Mouse (Mus musculus): ENCODE data around the gene Sox13. TPM values are rescaled to one million over a fixed set of nuclear protein-coding genes. Genes with fewer than 3 reads are reported as not detected.

The Sox13 gene
- polyA plus RNA-seq, 1 experiment from 2014 or later = 12.3 TPM

GRCm38 (mm10) chr1:133409786-133410185 lies 14.4 kb downstream of the Sox13 start:
- ATAC-seq = no peak
- TF ChIP-seq CTCF (IDR thresholded peaks at IDR 0.05; ENCODE audit: low read depth) = no peak
- H3K4me2 ChIP-seq (replicated peaks; ENCODE audit: low read depth) = no peak overlapping the region
- H3K27ac ChIP-seq (ENCODE audit: low read depth, low read length) = no peak overlapping the region
- H3K4me1 ChIP-seq (replicated peaks; ENCODE audit: control insufficient read depth, insufficient read depth, low read length) = peaks cover 17% of the 10 kb centered on the region
- H3K9me3 ChIP-seq (ENCODE audit: control insufficient read depth) = no peaks in the 10 kb centered on the region
- no peaks in the 10 kb centered on the region for H3K27me3 ChIP-seq (replicated peaks; ENCODE audit: control insufficient read depth, insufficient read depth, low read length)
- peaks cover 5% of the 10 kb centered on the region; the same call in 1 of the 2 replicates for H3K36me3 ChIP-seq (ENCODE audit: control insufficient read depth, insufficient read depth)
- no peak overlapping the region for H3K9ac ChIP-seq (ENCODE audit: low read depth, low read length)
- H3K4me3 ChIP-seq (ENCODE audit: low read depth, low read length) = no peak overlapping the region
- WGBS = 60% methylated on average over 9 of the region's 9 CpGs

GRCm38 (mm10) chr1:133408880-133409516 lies 15.2 kb downstream of the Sox13 start:
- H3K4me2 ChIP-seq (replicated peaks; ENCODE audit: low read depth) = no peak overlapping the region
- WGBS = 46% methylated on average over 6 of the region's 6 CpGs
- peaks cover 11% of the 10 kb centered on the region for H3K4me1 ChIP-seq (replicated peaks; ENCODE audit: control insufficient read depth, insufficient read depth, low read length)
- no peaks in the 10 kb centered on the region for H3K9me3 ChIP-seq (ENCODE audit: control insufficient read depth)
- no peak overlapping the region for H3K4me3 ChIP-seq (ENCODE audit: low read depth, low read length)
- peaks cover 5% of the 10 kb centered on the region; the same call in 1 of the 2 replicates for H3K36me3 ChIP-seq (ENCODE audit: control insufficient read depth, insufficient read depth)
- no peak overlapping the region; the same call in 1 of the 2 replicates for H3K27ac ChIP-seq (ENCODE audit: low read depth, low read length)
- no peak for ATAC-seq
- H3K9ac ChIP-seq (ENCODE audit: low read depth, low read length) = no peak overlapping the region
- TF ChIP-seq CTCF (IDR thresholded peaks at IDR 0.05; ENCODE audit: low read depth) = no peak
- no peaks in the 10 kb centered on the region for H3K27me3 ChIP-seq (replicated peaks; ENCODE audit: control insufficient read depth, insufficient read depth, low read length)

GRCm38 (mm10) chr1:133408321-133408720 lies 15.9 kb downstream of the Sox13 start:
- TF ChIP-seq CTCF (IDR thresholded peaks at IDR 0.05; ENCODE audit: low read depth) = no peak
- H3K27ac ChIP-seq (ENCODE audit: low read depth, low read length) = no peak overlapping the region
- no peak overlapping the region for H3K4me3 ChIP-seq (ENCODE audit: low read depth, low read length)
- H3K9me3 ChIP-seq (ENCODE audit: control insufficient read depth) = no peaks in the 10 kb centered on the region
- WGBS = 70% methylated on average over 9 of the region's 9 CpGs
- H3K4me1 ChIP-seq (replicated peaks; ENCODE audit: control insufficient read depth, insufficient read depth, low read length) = peaks cover 9% of the 10 kb centered on the region; the same call in 1 of the 2 replicates
- no peaks in the 10 kb centered on the region for H3K27me3 ChIP-seq (replicated peaks; ENCODE audit: control insufficient read depth, insufficient read depth, low read length)
- no peak overlapping the region for H3K9ac ChIP-seq (ENCODE audit: low read depth, low read length)
- H3K4me2 ChIP-seq (replicated peaks; ENCODE audit: low read depth) = no peak overlapping the region
- no peak for ATAC-seq
- peaks cover 5% of the 10 kb centered on the region; the same call in 1 of the 2 replicates for H3K36me3 ChIP-seq (ENCODE audit: control insufficient read depth, insufficient read depth)

GRCm38 (mm10) chr1:133407436-133407835 lies 16.7 kb downstream of the Sox13 start:
- no peaks in the 10 kb centered on the region for H3K9me3 ChIP-seq (ENCODE audit: control insufficient read depth)
- H3K4me2 ChIP-seq (replicated peaks; ENCODE audit: low read depth) = no peak overlapping the region
- H3K36me3 ChIP-seq (ENCODE audit: control insufficient read depth, insufficient read depth) = peaks cover 5% of the 10 kb centered on the region; the same call in 1 of the 2 replicates
- no peaks in the 10 kb centered on the region for H3K27me3 ChIP-seq (replicated peaks; ENCODE audit: control insufficient read depth, insufficient read depth, low read length)
- no peak overlapping the region for H3K27ac ChIP-seq (ENCODE audit: low read depth, low read length)
- ATAC-seq = no peak
- no peak for TF ChIP-seq CTCF (IDR thresholded peaks at IDR 0.05; ENCODE audit: low read depth)
- no peak overlapping the region for H3K4me3 ChIP-seq (ENCODE audit: low read depth, low read length)
- WGBS = 67% methylated on average over 6 of the region's 6 CpGs
- no peaks in the 10 kb centered on the region; the same call in 1 of the 2 replicates for H3K4me1 ChIP-seq (replicated peaks; ENCODE audit: control insufficient read depth, insufficient read depth, low read length)
- H3K9ac ChIP-seq (ENCODE audit: low read depth, low read length) = no peak overlapping the region

GRCm38 (mm10) chr1:133406614-133407013 lies 17.6 kb downstream of the Sox13 start:
- peaks cover 5% of the 10 kb centered on the region; the same call in 1 of the 2 replicates for H3K36me3 ChIP-seq (ENCODE audit: control insufficient read depth, insufficient read depth)
- no peak overlapping the region for H3K4me3 ChIP-seq (ENCODE audit: low read depth, low read length)
- TF ChIP-seq CTCF (IDR thresholded peaks at IDR 0.05; ENCODE audit: low read depth) = no peak
- H3K27ac ChIP-seq (ENCODE audit: low read depth, low read length) = no peak overlapping the region
- H3K4me1 ChIP-seq (replicated peaks; ENCODE audit: control insufficient read depth, insufficient read depth, low read length) = no peaks in the 10 kb centered on the region; the same call in 1 of the 2 replicates
- H3K4me2 ChIP-seq (replicated peaks; ENCODE audit: low read depth) = no peak overlapping the region
- H3K9ac ChIP-seq (ENCODE audit: low read depth, low read length) = no peak overlapping the region
- no peak for ATAC-seq
- no peaks in the 10 kb centered on the region for H3K27me3 ChIP-seq (replicated peaks; ENCODE audit: control insufficient read depth, insufficient read depth, low read length)
- H3K9me3 ChIP-seq (ENCODE audit: control insufficient read depth) = no peaks in the 10 kb centered on the region
- WGBS = 73% methylated on average over 7 of the region's 7 CpGs

- H3K27me3 ChIP-seq (replicated peaks; ENCODE audit: control insufficient read depth, insufficient read depth, low read length) = no peaks in the 10 kb centered on the region
- 46% methylated on average over 4 of the region's 4 CpGs for WGBS
- no peaks in the 10 kb centered on the region for H3K9me3 ChIP-seq (ENCODE audit: control insufficient read depth)
- no peak overlapping the region for H3K4me3 ChIP-seq (ENCODE audit: low read depth, low read length)
- no peak for TF ChIP-seq CTCF (IDR thresholded peaks at IDR 0.05; ENCODE audit: low read depth)
- H3K36me3 ChIP-seq (ENCODE audit: control insufficient read depth, insufficient read depth) = peaks cover 5% of the 10 kb centered on the region; the same call in 1 of the 2 replicates
- H3K27ac ChIP-seq (ENCODE audit: low read depth, low read length) = no peak overlapping the region
- no peak overlapping the region for H3K4me2 ChIP-seq (replicated peaks; ENCODE audit: low read depth)
- no peak overlapping the region for H3K9ac ChIP-seq (ENCODE audit: low read depth, low read length)
- no peak for ATAC-seq
- peaks cover 5% of the 10 kb centered on the region; the same call in 1 of the 2 replicates for H3K4me1 ChIP-seq (replicated peaks; ENCODE audit: control insufficient read depth, insufficient read depth, low read length)
Observed at GRCm38 (mm10) chr1:133404005-133404404, 20.2 kb downstream of the Sox13 start.

Measured in intestine, postnatal 0 days (tissue).